Mouse (Mus musculus) intestine, embryonic 16.5 days (tissue): Measurements from ENCODE around the gene Elmo3. TPM values are rescaled to one million over a fixed set of nuclear protein-coding genes. Genes with fewer than 3 reads are reported as not detected.

Source experiments
- ATAC-seq: fragments of 200-750 bp; cut with Nextera tagmentation; 2 replicates; pipeline ENCODE4 v1.8.0; 2017; ENCODE audit warnings: moderate TSS enrichment, moderate library complexity
- H3K27ac ChIP-seq: fragments of 300-500 bp; sonication (generic); 2 replicates; pipeline ENCODE4 v1.5.1; 2014; ENCODE audit warnings: mild to moderate bottlenecking, low read length
- H3K27me3 ChIP-seq: fragments of 300-500 bp; sonication (generic); replicated peaks from 2 replicates; pipeline ENCODE4 v1.6.1; 2014; ENCODE audit warnings: low read length, control low read depth, mixed read lengths; ENCODE audit not compliant: control insufficient read depth, insufficient read depth
- H3K36me3 ChIP-seq: fragments of 300-500 bp; sonication (generic); 2 replicates; pipeline ENCODE4 v1.6.1; 2014; ENCODE audit warnings: low read length, control low read depth; ENCODE audit not compliant: control insufficient read depth, insufficient read depth
- H3K4me1 ChIP-seq: fragments of 300-500 bp; sonication (generic); 2 replicates; pipeline ENCODE4 v1.6.1; 2014; ENCODE audit warnings: low read length, control low read depth, mixed read lengths; ENCODE audit not compliant: control insufficient read depth, insufficient read depth
- H3K4me2 ChIP-seq: fragments of 300-500 bp; sonication (generic); 2 replicates; pipeline ENCODE4 v1.6.1; 2014; ENCODE audit warnings: low read depth, low read length, control low read depth
- H3K4me3 ChIP-seq: fragments of 300-500 bp; sonication (generic); 2 replicates; pipeline ENCODE4 v1.5.1; 2014; ENCODE audit warnings: mild to moderate bottlenecking, low read length
- H3K9ac ChIP-seq: fragments of 300-500 bp; sonication (generic); 2 replicates; pipeline ENCODE4 v1.6.1; 2014; ENCODE audit warnings: low read depth, low read length
- H3K9me3 ChIP-seq: fragments of 300-500 bp; sonication (generic); 2 replicates; pipeline ENCODE4 v1.6.1; 2016; ENCODE audit warnings: low read length, control low read depth; ENCODE audit not compliant: control insufficient read depth
- WGBS: fragments of 180-500 bp; shearing (Covaris S2); extraction: QIAGEN DNeasy Blood & Tissue Kit; methylation state at CpG from one replicate; pipeline ENCODE4 v1.1.7; 2014; 5-methylcytosine and 5-hydroxymethylcytosine counted together
- polyA plus RNA-seq: library from polyadenylated mRNA; unstranded; fragments of >200 nt; fragmentation: Nextera tagmentation; extraction: Ambion mirVana; gene quantifications from 2 replicates; pipeline ENCODE4 v1.2.1, GENCODE M21; 2015

Elmo3 gene
- polyA plus RNA-seq: 28.0 and 30.3 TPM in 2 replicates

GRCm38 (mm10) chr8:105305211-105306145 is at the start of gene Elmo3:
Gene Elmo3, plus strand, starts transcription at chr8:105305601.
- H3K4me1 ChIP-seq: peaks cover 15% of the 10 kb centered on the region
- peak within 1 kb of the TSS; percentile 63 for H3K4me2 ChIP-seq
- peak within 1 kb of the TSS; percentile 65 for H3K9ac ChIP-seq
- H3K9me3 ChIP-seq: no peaks in the 10 kb centered on the region
- WGBS: 4% methylated on average over 30 of the region's 30 CpGs
- ATAC-seq: peak; percentile 97
- peak within 1 kb of the TSS; percentile 53 for H3K4me3 ChIP-seq
- no peaks in the 10 kb centered on the region for H3K27me3 ChIP-seq
- H3K36me3 ChIP-seq: peaks cover 20% of the 10 kb centered on the region
- H3K27ac ChIP-seq: peak within 1 kb of the TSS; percentile 84

GRCm38 (mm10) chr8:105257318-105258114 is 47.9 kb upstream of the Elmo3 start:
- Histone ChIP-seq H3K9ac (no peak overlapping the region), H3K27me3 (peaks cover 12% of the 10 kb centered on the region), H3K36me3 (no peaks in the 10 kb centered on the region; the same call in 1 of the 2 replicates), H3K4me1 (peaks cover 30% of the 10 kb centered on the region), H3K4me2 (no peak overlapping the region), H3K27ac (no peak overlapping the region), H3K4me3 (no peak overlapping the region), H3K9me3 (no peaks in the 10 kb centered on the region)
- WGBS: 77% methylated on average over 7 of the region's 7 CpGs
- ATAC-seq: no peak

- WGBS: 12% methylated on average over 55 of the region's 55 CpGs
- peaks cover 12% of the 10 kb centered on the region for H3K27me3 ChIP-seq
Observed at GRCm38 (mm10) chr8:105258911-105259720, 46.3 kb upstream of the Elmo3 start.

GRCm38 (mm10) chr8:105259721-105260320 is 45.6 kb upstream of the Elmo3 start:
- Histone ChIP-seq H3K27ac (no peak overlapping the region), H3K4me3 (peak overlapping the region; percentile 45), H3K36me3 (no peaks in the 10 kb centered on the region; the same call in 1 of the 2 replicates), H3K9me3 (no peaks in the 10 kb centered on the region), H3K4me2 (peak overlapping the region; percentile 77), H3K9ac (peak overlapping the region; percentile 53), H3K27me3 (peaks cover 12% of the 10 kb centered on the region), H3K4me1 (peaks cover 30% of the 10 kb centered on the region)
- 5% methylated on average over 30 of the region's 30 CpGs for WGBS
- peak; percentile 36; the same call in 1 of the 2 replicates for ATAC-seq

More at GRCm38 (mm10) chr8:105258911-105259720, 46.3 kb upstream of the Elmo3 start:
- Histone ChIP-seq H3K9ac (peak overlapping the region; percentile 53), H3K4me1 (peaks cover 31% of the 10 kb centered on the region), H3K4me3 (peak overlapping the region; percentile 45), H3K36me3 (no peaks in the 10 kb centered on the region; the same call in 1 of the 2 replicates), H3K4me2 (peak overlapping the region; percentile 77), H3K9me3 (no peaks in the 10 kb centered on the region), H3K27ac (no peak overlapping the region)
- ATAC-seq: peak; percentile 11; the same call in 1 of the 2 replicates

GRCm38 (mm10) chr8:105260371-105261099 is 44.9 kb upstream of the Elmo3 start:
- Histone ChIP-seq H3K9me3 (no peaks in the 10 kb centered on the region), H3K4me1 (peaks cover 28% of the 10 kb centered on the region), H3K27me3 (peaks cover 12% of the 10 kb centered on the region), H3K36me3 (no peaks in the 10 kb centered on the region; the same call in 1 of the 2 replicates), H3K27ac (no peak overlapping the region), H3K4me2 (no peak overlapping the region), H3K9ac (no peak overlapping the region), H3K4me3 (no peak overlapping the region)
- no peak for ATAC-seq
- WGBS: 74% methylated on average over 7 of the region's 7 CpGs

GRCm38 (mm10) chr8:105261326-105261980 is 43.9 kb upstream of the Elmo3 start:
- Histone ChIP-seq H3K36me3 (no peaks in the 10 kb centered on the region; the same call in 1 of the 2 replicates), H3K4me1 (peaks cover 28% of the 10 kb centered on the region), H3K4me2 (no peak overlapping the region), H3K9me3 (no peaks in the 10 kb centered on the region), H3K9ac (no peak overlapping the region), H3K27ac (no peak overlapping the region), H3K27me3 (peaks cover 14% of the 10 kb centered on the region), H3K4me3 (no peak overlapping the region)
- no peak for ATAC-seq
- 86% methylated on average over 12 of the region's 12 CpGs for WGBS

GRCm38 (mm10) chr8:105263244-105263912 is 42.0 kb upstream of the Elmo3 start:
- H3K9me3 ChIP-seq: no peaks in the 10 kb centered on the region
- H3K36me3 ChIP-seq: no peaks in the 10 kb centered on the region; the same call in 1 of the 2 replicates
- peak overlapping the region; percentile 71 for H3K4me3 ChIP-seq
- 39% methylated on average over 16 of the region's 16 CpGs for WGBS
- H3K27me3 ChIP-seq: peaks cover 33% of the 10 kb centered on the region
- H3K4me2 ChIP-seq: peak overlapping the region; percentile 92; the same call in 1 of the 2 replicates
- H3K4me1 ChIP-seq: peaks cover 30% of the 10 kb centered on the region
- H3K27ac ChIP-seq: no peak overlapping the region
- 0 out of 2 replicates have a peak overlapping the region, but pooled peaks have one; percentile 74 for H3K9ac ChIP-seq
- no peak for ATAC-seq
